Mouse (Mus musculus): ENCODE data around the gene Atxn7l2. TPM values are rescaled to one million over a fixed set of nuclear protein-coding genes. Genes with fewer than 3 reads are reported as not detected.

Atxn7l2 gene
- polyA plus RNA-seq, 1 experiment: 44.0 TPM

GRCm38 (mm10) chr3:108180514-108180913, 30.2 kb downstream of the Atxn7l2 start:
- DNase-seq (ENCODE audit: extremely low spot score in 1 of 2, low spot score in 1 of 2): no peak

- no peak for DNase-seq (ENCODE audit: extremely low spot score in 1 of 2, low spot score in 1 of 2)
These were observed 31.7 kb downstream of the Atxn7l2 start for GRCm38 (mm10) chr3:108178756-108179715.

GRCm38 (mm10) chr3:108174672-108175531, 35.8 kb downstream of the Atxn7l2 start:
- DNase-seq (ENCODE audit: extremely low spot score in 1 of 2, low spot score in 1 of 2): peak; percentile 72 to 85

GRCm38 (mm10) chr3:108169199-108169598, 41.5 kb downstream of the Atxn7l2 start:
- DNase-seq (ENCODE audit: extremely low spot score in 1 of 2, low spot score in 1 of 2): no peak

- no peak for DNase-seq (ENCODE audit: extremely low spot score in 1 of 2, low spot score in 1 of 2)
These were observed 43.2 kb downstream of the Atxn7l2 start for GRCm38 (mm10) chr3:108167499-108167898.

GRCm38 (mm10) chr3:108166486-108167211, 44.1 kb downstream of the Atxn7l2 start:
- peak in 1 of 2 experiments; percentile 65 for DNase-seq (ENCODE audit: extremely low spot score in 1 of 2, low spot score in 1 of 2)

GRCm38 (mm10) chr3:108165532-108166315, 45.0 kb downstream of the Atxn7l2 start:
- no peak for DNase-seq (ENCODE audit: extremely low spot score in 1 of 2, low spot score in 1 of 2)

GRCm38 (mm10) chr3:108164807-108165206, 45.9 kb downstream of the Atxn7l2 start:
- DNase-seq (ENCODE audit: extremely low spot score in 1 of 2, low spot score in 1 of 2): peak; percentile 76 to 96

GRCm38 (mm10) chr3:108164091-108164490, 46.6 kb downstream of the Atxn7l2 start:
- no peak for DNase-seq (ENCODE audit: extremely low spot score in 1 of 2, low spot score in 1 of 2)

- DNase-seq (ENCODE audit: extremely low spot score in 1 of 2, low spot score in 1 of 2): peak; percentile 78 to 83
These were observed 52.2 kb downstream of the Atxn7l2 start for GRCm38 (mm10) chr3:108158383-108159037.

- DNase-seq (ENCODE audit: extremely low spot score in 1 of 2, low spot score in 1 of 2): peak; percentile 75 to 85
These were observed 56.1 kb downstream of the Atxn7l2 start, which contains the start of gene Gpr61 for GRCm38 (mm10) chr3:108154656-108155055. TSS of gene Gpr61 (minus strand) at chr3:108154882.

GRCm38 (mm10) chr3:108152290-108152689, 58.4 kb downstream of the Atxn7l2 start:
- DNase-seq (ENCODE audit: extremely low spot score in 1 of 2, low spot score in 1 of 2): no peak

Other genes with a start within 250 kb of the Atxn7l2 start
- not detected in 2 replicates for gene Gstm3, start 241.7 kb downstream of the Atxn7l2 start, polyA plus RNA-seq (2012; rRNA removed)
- gene Gstm2, start 224.5 kb downstream of the Atxn7l2 start, polyA plus RNA-seq (2012; rRNA removed): 6.3 and 8.0 TPM in 2 replicates
- 345 and 428 TPM in 2 replicates for gene Gstm1, start 193.0 kb downstream of the Atxn7l2 start, polyA plus RNA-seq (2012; rRNA removed)
- gene Gstm4, start 166.0 kb downstream of the Atxn7l2 start, polyA plus RNA-seq (2012; rRNA removed): 12.7 and 15.0 TPM in 2 replicates
- gene Ampd2, start 124.3 kb downstream of the Atxn7l2 start, polyA plus RNA-seq (2012; rRNA removed): 188 and 230 TPM in 2 replicates
- 0.53 and 0.58 TPM in 2 replicates for gene Gnat2, start 118.1 kb downstream of the Atxn7l2 start, polyA plus RNA-seq (2012; rRNA removed)
- 37.3 and 37.5 TPM in 2 replicates for gene Gnai3, start 64.8 kb downstream of the Atxn7l2 start, polyA plus RNA-seq (2012; rRNA removed)
- 15.0 and 15.1 TPM in 2 replicates for gene Gpr61, start 56.1 kb downstream of the Atxn7l2 start, polyA plus RNA-seq (2012; rRNA removed)
- 62.1 and 62.6 TPM in 2 replicates for gene Amigo1, start 24.6 kb downstream of the Atxn7l2 start, polyA plus RNA-seq (2012; rRNA removed)
- 19.1 and 19.3 TPM in 2 replicates for gene Cyb561d1, start 9.7 kb downstream of the Atxn7l2 start, polyA plus RNA-seq (2012; rRNA removed)
- 1.8 and 1.9 TPM in 2 replicates for gene Sypl2, start 15.7 kb upstream of the Atxn7l2 start, polyA plus RNA-seq (2012; rRNA removed)
- 98.0 and 117 TPM in 2 replicates for gene Psma5, start 46.0 kb upstream of the Atxn7l2 start, polyA plus RNA-seq (2012; rRNA removed)
- 157 and 166 TPM in 2 replicates for gene Sort1, start 73.1 kb upstream of the Atxn7l2 start, polyA plus RNA-seq (2012; rRNA removed)
- gene Mybphl, start 154.0 kb upstream of the Atxn7l2 start, polyA plus RNA-seq (2012; rRNA removed): 0.06 TPM in 1 of 2 replicates, not detected in the other
- gene Psrc1, start 172.9 kb upstream of the Atxn7l2 start, polyA plus RNA-seq (2012; rRNA removed): 11.7 and 14.6 TPM in 2 replicates
- 63.6 TPM in 2 replicates for gene Celsr2, start 204.6 kb upstream of the Atxn7l2 start, polyA plus RNA-seq (2012; rRNA removed)
- gene Sars, start 234.3 kb upstream of the Atxn7l2 start, polyA plus RNA-seq (2012; rRNA removed): 202 and 203 TPM in 2 replicates